Mouse (Mus musculus) lung, postnatal 0 days (tissue): ENCODE measurements at regions not wholly inside any gene's neighbourhood (a gene's known extent, or its start where the extent isn't known, plus 50 kb on each side); places are given as distances from the start of the nearest gene placed in this dataset.

ENCODE experiments used
- ATAC-seq: fragments of 200-750 bp; cut with Nextera tagmentation; 2 replicates; pipeline ENCODE4 v1.8.0; 2017; ENCODE audit warnings: moderate library complexity
- DNase-seq: peaks from one replicate; pipeline ENCODE4 v3.0.0-alpha.2; 2016; ENCODE audit warnings: low spot score
- H3K27ac ChIP-seq: fragments of 300-500 bp; sonication (generic); 2 replicates; pipeline ENCODE4 v1.5.1; 2014; ENCODE audit warnings: antibody characterized with exemption, mild to moderate bottlenecking, low read length, mixed read lengths
- H3K27me3 ChIP-seq: fragments of 300-500 bp; sonication (generic); replicated peaks from 2 replicates; pipeline ENCODE4 v1.6.1; 2014; ENCODE audit warnings: low read length, mixed read lengths; ENCODE audit not compliant: insufficient read depth
- H3K36me3 ChIP-seq: fragments of 300-500 bp; sonication (generic); 2 replicates; pipeline ENCODE4 v1.6.1; 2014; ENCODE audit warnings: low read length, mixed read lengths; ENCODE audit not compliant: insufficient read depth
- H3K4me1 ChIP-seq: fragments of 300-500 bp; sonication (generic); 2 replicates; pipeline ENCODE4 v1.6.1; 2014; ENCODE audit warnings: antibody characterized with exemption, low read depth, low read length, mixed read lengths; ENCODE audit not compliant: insufficient read depth
- H3K4me2 ChIP-seq: fragments of 300-500 bp; sonication (generic); replicated peaks from 2 replicates; pipeline ENCODE4 v1.6.1; 2014; ENCODE audit warnings: low read depth, mild to moderate bottlenecking, low read length, moderate library complexity, mixed read lengths
- H3K4me3 ChIP-seq: fragments of 300-500 bp; sonication (generic); 2 replicates; pipeline ENCODE4 v1.5.1; 2014; ENCODE audit warnings: low read depth, low read length
- H3K9ac ChIP-seq: fragments of 300-500 bp; sonication (generic); replicated peaks from 2 replicates; pipeline ENCODE4 v1.6.1; 2014; ENCODE audit warnings: low read depth, mild to moderate bottlenecking
- H3K9me3 ChIP-seq: fragments of 300-500 bp; sonication (generic); 2 replicates; pipeline ENCODE4 v1.6.1; 2016; ENCODE audit warnings: low read length, mixed read lengths
- CTCF ChIP-seq: IDR thresholded peaks from 2 replicates; pipeline ENCODE4 v1.5.1; 2016; ENCODE audit warnings: antibody characterized with exemption, mild to moderate bottlenecking
- EP300 ChIP-seq: IDR thresholded peaks from 2 replicates; pipeline ENCODE4 v1.6.1; 2016; ENCODE audit warnings: antibody characterized with exemption, mild to moderate bottlenecking, control low read depth
- WGBS: fragments of 180-500 bp; shearing (Covaris S2); extraction: QIAGEN DNeasy Blood & Tissue Kit; methylation state at CpG from one replicate; pipeline ENCODE4 v1.1.7; 2014; 5-methylcytosine and 5-hydroxymethylcytosine counted together

- no peak overlapping the region for H3K9ac ChIP-seq
- no peaks in the 10 kb centered on the region for H3K9me3 ChIP-seq
- no peak overlapping the region for H3K4me3 ChIP-seq
- ATAC-seq (no peak), DNase-seq (peak; percentile 8)
- TF ChIP-seq CTCF (no peak), EP300 (no peak)
- no peak overlapping the region for H3K27ac ChIP-seq
- no peaks in the 10 kb centered on the region for H3K36me3 ChIP-seq
- no peak overlapping the region for H3K4me2 ChIP-seq
- no peaks in the 10 kb centered on the region for H3K27me3 ChIP-seq
- no peaks in the 10 kb centered on the region for H3K4me1 ChIP-seq
- WGBS = 59% methylated on average over 5 of the region's 5 CpGs
These were observed 229.7 kb downstream of the Kif20b start for GRCm38 (mm10) chr19:35151841-35152240.

GRCm38 (mm10) chr19:35157849-35158248 lies 235.7 kb downstream of the Kif20b start:
- no peaks in the 10 kb centered on the region for H3K4me1 ChIP-seq
- H3K9ac ChIP-seq = no peak overlapping the region
- H3K9me3 ChIP-seq = no peaks in the 10 kb centered on the region
- WGBS = 84% methylated on average over 3 of the region's 3 CpGs
- no peak overlapping the region for H3K27ac ChIP-seq
- H3K4me2 ChIP-seq = no peak overlapping the region
- DNase-seq = no peak
- no peak for ATAC-seq
- TF ChIP-seq CTCF (no peak), EP300 (no peak)
- H3K27me3 ChIP-seq = no peaks in the 10 kb centered on the region
- no peaks in the 10 kb centered on the region for H3K36me3 ChIP-seq
- H3K4me3 ChIP-seq = no peak overlapping the region

GRCm38 (mm10) chr19:35164727-35165126 lies 242.6 kb downstream of the Kif20b start:
- Histone ChIP-seq H3K4me2 (no peak overlapping the region), H3K4me3 (no peak overlapping the region), H3K36me3 (no peaks in the 10 kb centered on the region), H3K9me3 (no peaks in the 10 kb centered on the region), H3K4me1 (no peaks in the 10 kb centered on the region), H3K27me3 (no peaks in the 10 kb centered on the region), H3K27ac (no peak overlapping the region), H3K9ac (no peak overlapping the region)
- ATAC-seq (no peak), DNase-seq (no peak)
- TF ChIP-seq CTCF (no peak), EP300 (no peak)
- 50% methylated on average over 2 of the region's 2 CpGs for WGBS

- Histone ChIP-seq H3K36me3 (no peaks in the 10 kb centered on the region), H3K27me3 (no peaks in the 10 kb centered on the region), H3K27ac (no peak overlapping the region), H3K4me1 (no peaks in the 10 kb centered on the region), H3K9ac (no peak overlapping the region), H3K9me3 (no peaks in the 10 kb centered on the region), H3K4me3 (no peak overlapping the region), H3K4me2 (no peak overlapping the region)
- no peak for ATAC-seq
- no peak for DNase-seq
- TF ChIP-seq EP300 = no peak
- no peak for TF ChIP-seq CTCF
- WGBS = 70% methylated on average over 2 of the region's 2 CpGs
These were observed 248.4 kb downstream of the Kif20b start for GRCm38 (mm10) chr19:35170554-35170953.

GRCm38 (mm10) chr19:35180102-35180501 lies 257.9 kb downstream of the Kif20b start:
- Histone ChIP-seq H3K27ac (no peak overlapping the region), H3K9me3 (no peaks in the 10 kb centered on the region), H3K4me2 (no peak overlapping the region), H3K36me3 (no peaks in the 10 kb centered on the region), H3K4me3 (no peak overlapping the region), H3K9ac (no peak overlapping the region), H3K27me3 (no peaks in the 10 kb centered on the region), H3K4me1 (no peaks in the 10 kb centered on the region)
- DNase-seq (no peak), ATAC-seq (no peak)
- TF ChIP-seq CTCF (no peak), EP300 (no peak)
- WGBS = 98% methylated on average over 1 of the region's 1 CpGs

GRCm38 (mm10) chr19:35205557-35206239 lies 283.5 kb downstream of the Kif20b start:
- no peak overlapping the region for H3K4me3 ChIP-seq
- H3K27me3 ChIP-seq = no peaks in the 10 kb centered on the region
- no peak for ATAC-seq
- H3K4me1 ChIP-seq = no peaks in the 10 kb centered on the region
- H3K4me2 ChIP-seq = no peak overlapping the region
- no peak for TF ChIP-seq EP300
- no peak for TF ChIP-seq CTCF
- H3K36me3 ChIP-seq = no peaks in the 10 kb centered on the region
- WGBS = 67% methylated on average over 5 of the region's 5 CpGs
- H3K9ac ChIP-seq = no peak overlapping the region
- H3K9me3 ChIP-seq = no peaks in the 10 kb centered on the region
- H3K27ac ChIP-seq = no peak overlapping the region
- no peak for DNase-seq

GRCm38 (mm10) chr19:35244188-35244587 lies 322.0 kb downstream of the Kif20b start:
- no peaks in the 10 kb centered on the region for H3K4me1 ChIP-seq
- H3K4me2 ChIP-seq = no peak overlapping the region
- H3K27me3 ChIP-seq = no peaks in the 10 kb centered on the region
- WGBS = 51% methylated on average over 3 of the region's 3 CpGs
- H3K9me3 ChIP-seq = no peaks in the 10 kb centered on the region
- TF ChIP-seq CTCF = no peak
- no peak overlapping the region for H3K27ac ChIP-seq
- no peak overlapping the region for H3K9ac ChIP-seq
- H3K36me3 ChIP-seq = no peaks in the 10 kb centered on the region
- ATAC-seq = no peak
- no peak overlapping the region for H3K4me3 ChIP-seq
- no peak for DNase-seq
